Mouse (Mus musculus) kidney, adult 11 months (tissue): Measurements from ENCODE around the gene Polg2.
A peak's percentile ranks its signal among the peaks of the same experiment; 100 is the strongest.

Experiments used
- DNase-seq: peaks from one replicate; pipeline ENCODE4 v3.0.0; 2022

The Polg2 gene

DNA sequence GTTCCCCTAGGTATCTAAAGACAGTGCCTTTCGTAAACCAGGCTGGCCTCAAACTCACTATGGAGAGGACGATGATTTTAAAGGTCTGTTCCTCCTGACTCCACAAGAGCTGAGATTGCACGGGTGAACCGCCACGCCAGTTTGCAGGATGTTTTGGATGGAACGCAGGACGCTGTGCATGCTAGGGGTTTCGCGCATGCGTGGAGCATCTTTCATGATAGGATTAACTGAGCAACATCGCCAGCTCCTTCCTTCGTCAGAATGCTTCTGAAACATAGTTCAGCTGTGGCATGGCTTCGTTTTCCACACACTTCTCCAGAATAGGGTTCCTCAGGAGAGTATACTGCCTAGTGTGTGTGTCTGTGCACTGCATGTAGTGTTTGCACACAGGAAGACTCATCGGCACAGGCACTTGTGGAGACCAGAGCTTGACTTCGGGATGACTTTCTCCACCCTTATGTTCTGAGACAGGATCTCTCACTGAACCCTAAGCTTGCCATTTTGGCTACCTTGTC lies 55.7 kb downstream of the Polg2 start:
- DNase-seq, result no peak

GRCm38 (mm10) chr11:106722831-106723361 lies 56.4 kb downstream of the Polg2 start:
- peak; percentile 23 for DNase-seq

- DNase-seq, result no peak
Observed at GRCm38 (mm10) chr11:106720379-106720778, 59.0 kb downstream of the Polg2 start.
